Mouse (Mus musculus): ENCODE results near the gene Zmat5.

Gene Zmat5

GRCm38 (mm10) chr11:4740785-4741184 is 36.3 kb downstream of the Zmat5 start:
- DNase-seq = no peak

- DNase-seq = no peak
These were observed 40.2 kb downstream of the Zmat5 start for GRCm38 (mm10) chr11:4744691-4745090.

- no peak for DNase-seq
These were observed 41.5 kb downstream of the Zmat5 start for GRCm38 (mm10) chr11:4745969-4746368.

- DNase-seq = no peak
These were observed 42.3 kb downstream of the Zmat5 start, which contains the start of gene Cabp7 for GRCm38 (mm10) chr11:4746733-4747132. Gene Cabp7 (minus strand): TSS chr11:4746778.

- DNase-seq = no peak
These were observed 42.8 kb downstream of the Zmat5 start for GRCm38 (mm10) chr11:4747285-4747684.

GRCm38 (mm10) chr11:4750263-4750662 is 45.8 kb downstream of the Zmat5 start:
- peak; percentile 79 to 81 for DNase-seq

GRCm38 (mm10) chr11:4752836-4753235 is 48.4 kb downstream of the Zmat5 start:
- no peak for DNase-seq

- no peak for DNase-seq
These were observed 49.6 kb downstream of the Zmat5 start for GRCm38 (mm10) chr11:4754036-4754435.

- DNase-seq = no peak
These were observed 50.4 kb downstream of the Zmat5 start for GRCm38 (mm10) chr11:4754867-4755266.

GRCm38 (mm10) chr11:4756460-4756859 is 52.0 kb downstream of the Zmat5 start:
- no peak for DNase-seq

GRCm38 (mm10) chr11:4756984-4757788 is 52.7 kb downstream of the Zmat5 start:
- no peak for DNase-seq

- no peak for DNase-seq
These were observed 53.3 kb downstream of the Zmat5 start for GRCm38 (mm10) chr11:4757789-4758158.

- DNase-seq = peak; percentile 60 to 85
These were observed 56.0 kb downstream of the Zmat5 start for GRCm38 (mm10) chr11:4760438-4760837.

GRCm38 (mm10) chr11:4761991-4762390 is 57.5 kb downstream of the Zmat5 start:
- no peak for DNase-seq

GRCm38 (mm10) chr11:4762511-4762910 is 58.0 kb downstream of the Zmat5 start:
- DNase-seq = no peak

GRCm38 (mm10) chr11:4763631-4764030 is 59.2 kb downstream of the Zmat5 start:
- DNase-seq = no peak

GRCm38 (mm10) chr11:4764476-4764875 is 60.0 kb downstream of the Zmat5 start:
- DNase-seq = no peak

- no peak for DNase-seq
These were observed 63.9 kb downstream of the Zmat5 start for GRCm38 (mm10) chr11:4768399-4768798.

GRCm38 (mm10) chr11:4769293-4769692 is 64.8 kb downstream of the Zmat5 start:
- no peak for DNase-seq

- DNase-seq = no peak
These were observed 65.4 kb downstream of the Zmat5 start for GRCm38 (mm10) chr11:4769881-4770280.

- DNase-seq = no peak
These were observed 67.3 kb downstream of the Zmat5 start for GRCm38 (mm10) chr11:4771756-4772155.

GRCm38 (mm10) chr11:4772925-4773324 is 68.4 kb downstream of the Zmat5 start:
- peak in 1 of 2 experiments; percentile 65 for DNase-seq

- no peak for DNase-seq
These were observed 76.4 kb downstream of the Zmat5 start for GRCm38 (mm10) chr11:4780927-4781326.

GRCm38 (mm10) chr11:4783116-4783515 is 78.6 kb downstream of the Zmat5 start:
- no peak for DNase-seq

- DNase-seq = peak; percentile 8 to 19
These were observed 80.2 kb downstream of the Zmat5 start for GRCm38 (mm10) chr11:4784629-4785142.
